Mouse (Mus musculus): Measurements from ENCODE around the gene Fars2. TPM values are rescaled to one million over a fixed set of nuclear protein-coding genes. Genes with fewer than 3 reads are reported as not detected.

Fars2 gene
- total and polyA plus RNA-seq, 3 experiments: 32.0 to 57.6 (median 54.6) TPM

GRCm38 (mm10) chr13:36283545-36284067, 166.4 kb downstream of the Fars2 start:
- no peak overlapping the region for H3K4me3 ChIP-seq (ENCODE audit: low read depth, low read length)
- ATAC-seq (ENCODE audit: extremely low read depth, insufficient number of reproducible peaks, low FRiP score, poor library complexity, severe bottlenecking) (no peak), DNase-seq (ENCODE audit: low spot score) (no peak)
- H3K9me3 ChIP-seq (replicated peaks): no peaks in the 10 kb centered on the region
- H3K4me1 ChIP-seq (ENCODE audit: insufficient read depth, low read depth, low read length): peaks cover 11% of the 10 kb centered on the region
- TF ChIP-seq GATA1 (IDR thresholded peaks at IDR 0.05; ENCODE audit: borderline replicate concordance, low read length) (no peak), CTCF (IDR thresholded peaks at IDR 0.05; ENCODE audit: low read depth, low read length) (no peak), POLR2AphosphoS5 (IDR thresholded peaks at IDR 0.05; ENCODE audit: insufficient replicate concordance, low read depth, low read length) (no peak)
- H3K36me3 ChIP-seq (replicated peaks): peaks cover 10% of the 10 kb centered on the region
- no peaks in the 10 kb centered on the region for H3K27me3 ChIP-seq (ENCODE audit: insufficient read depth, low read length)

- Histone ChIP-seq H3K4me1 (ENCODE audit: insufficient read depth, low read depth, low read length) (peaks cover 11% of the 10 kb centered on the region), H3K36me3 (replicated peaks) (peaks cover 10% of the 10 kb centered on the region), H3K4me3 (ENCODE audit: low read depth, low read length) (no peak overlapping the region), H3K27me3 (ENCODE audit: insufficient read depth, low read length) (no peaks in the 10 kb centered on the region), H3K9me3 (replicated peaks) (no peaks in the 10 kb centered on the region)
- TF ChIP-seq CTCF (IDR thresholded peaks at IDR 0.05; ENCODE audit: low read depth, low read length): no peak
- TF ChIP-seq GATA2 (IDR thresholded peaks at IDR 0.05; ENCODE audit: borderline replicate concordance, low read depth, low read length): no peak
- no peak for TF ChIP-seq GATA1 (IDR thresholded peaks at IDR 0.05; ENCODE audit: borderline replicate concordance, low read length)
- TF ChIP-seq TAL1 (conservative IDR thresholded peaks at IDR 0.05; ENCODE audit: low read depth, low read length): no peak
- TF ChIP-seq POLR2AphosphoS5 (IDR thresholded peaks at IDR 0.05; ENCODE audit: insufficient replicate concordance, low read depth, low read length): no peak
- ATAC-seq (ENCODE audit: extremely low read depth, insufficient number of reproducible peaks, low FRiP score, poor library complexity, severe bottlenecking) (no peak), DNase-seq (ENCODE audit: low spot score) (no peak)
These were observed 166.9 kb downstream of the Fars2 start for GRCm38 (mm10) chr13:36284097-36284496.

GRCm38 (mm10) chr13:36285235-36285634, 168.0 kb downstream of the Fars2 start:
- peaks cover 9% of the 10 kb centered on the region for H3K36me3 ChIP-seq (replicated peaks)
- ATAC-seq (ENCODE audit: extremely low read depth, insufficient number of reproducible peaks, low FRiP score, poor library complexity, severe bottlenecking) (no peak), DNase-seq (ENCODE audit: low spot score) (no peak)
- TF ChIP-seq GATA1 (IDR thresholded peaks at IDR 0.05; ENCODE audit: borderline replicate concordance, low read length) (no peak), CTCF (IDR thresholded peaks at IDR 0.05; ENCODE audit: low read depth, low read length) (no peak), TAL1 (conservative IDR thresholded peaks at IDR 0.05; ENCODE audit: low read depth, low read length) (no peak), GATA2 (IDR thresholded peaks at IDR 0.05; ENCODE audit: borderline replicate concordance, low read depth, low read length) (no peak), POLR2AphosphoS5 (IDR thresholded peaks at IDR 0.05; ENCODE audit: insufficient replicate concordance, low read depth, low read length) (no peak)
- H3K27me3 ChIP-seq (ENCODE audit: insufficient read depth, low read length): no peaks in the 10 kb centered on the region
- peaks cover 11% of the 10 kb centered on the region for H3K4me1 ChIP-seq (ENCODE audit: insufficient read depth, low read depth, low read length)
- H3K9me3 ChIP-seq (replicated peaks): no peaks in the 10 kb centered on the region
- no peak overlapping the region for H3K4me3 ChIP-seq (ENCODE audit: low read depth, low read length)

GRCm38 (mm10) chr13:36293511-36293910, 176.3 kb downstream of the Fars2 start:
- peaks cover 26% of the 10 kb centered on the region for H3K36me3 ChIP-seq (replicated peaks)
- H3K27me3 ChIP-seq (ENCODE audit: insufficient read depth, low read length): no peaks in the 10 kb centered on the region
- no peak overlapping the region for H3K4me3 ChIP-seq (ENCODE audit: low read depth, low read length)
- no peaks in the 10 kb centered on the region for H3K4me1 ChIP-seq (ENCODE audit: insufficient read depth, low read depth, low read length)
- TF ChIP-seq CTCF (IDR thresholded peaks at IDR 0.05; ENCODE audit: low read depth, low read length) (no peak), TAL1 (conservative IDR thresholded peaks at IDR 0.05; ENCODE audit: low read depth, low read length) (no peak), GATA2 (IDR thresholded peaks at IDR 0.05; ENCODE audit: borderline replicate concordance, low read depth, low read length) (no peak), GATA1 (IDR thresholded peaks at IDR 0.05; ENCODE audit: borderline replicate concordance, low read length) (no peak), POLR2AphosphoS5 (IDR thresholded peaks at IDR 0.05; ENCODE audit: insufficient replicate concordance, low read depth, low read length) (no peak)
- H3K9me3 ChIP-seq (replicated peaks): no peaks in the 10 kb centered on the region
- DNase-seq (ENCODE audit: low spot score) (no peak), ATAC-seq (ENCODE audit: extremely low read depth, insufficient number of reproducible peaks, low FRiP score, poor library complexity, severe bottlenecking) (no peak)

GRCm38 (mm10) chr13:36294503-36294902, 177.3 kb downstream of the Fars2 start:
- H3K4me3 ChIP-seq (ENCODE audit: low read depth, low read length): no peak overlapping the region
- TF ChIP-seq POLR2AphosphoS5 (IDR thresholded peaks at IDR 0.05; ENCODE audit: insufficient replicate concordance, low read depth, low read length): no peak
- TF ChIP-seq TAL1 (conservative IDR thresholded peaks at IDR 0.05; ENCODE audit: low read depth, low read length): no peak
- TF ChIP-seq GATA1 (IDR thresholded peaks at IDR 0.05; ENCODE audit: borderline replicate concordance, low read length): no peak
- no peaks in the 10 kb centered on the region for H3K9me3 ChIP-seq (replicated peaks)
- H3K36me3 ChIP-seq (replicated peaks): peaks cover 24% of the 10 kb centered on the region
- DNase-seq (ENCODE audit: low spot score) (no peak), ATAC-seq (ENCODE audit: extremely low read depth, insufficient number of reproducible peaks, low FRiP score, poor library complexity, severe bottlenecking) (no peak)
- H3K4me1 ChIP-seq (ENCODE audit: insufficient read depth, low read depth, low read length): no peaks in the 10 kb centered on the region
- no peaks in the 10 kb centered on the region for H3K27me3 ChIP-seq (ENCODE audit: insufficient read depth, low read length)

DNA sequence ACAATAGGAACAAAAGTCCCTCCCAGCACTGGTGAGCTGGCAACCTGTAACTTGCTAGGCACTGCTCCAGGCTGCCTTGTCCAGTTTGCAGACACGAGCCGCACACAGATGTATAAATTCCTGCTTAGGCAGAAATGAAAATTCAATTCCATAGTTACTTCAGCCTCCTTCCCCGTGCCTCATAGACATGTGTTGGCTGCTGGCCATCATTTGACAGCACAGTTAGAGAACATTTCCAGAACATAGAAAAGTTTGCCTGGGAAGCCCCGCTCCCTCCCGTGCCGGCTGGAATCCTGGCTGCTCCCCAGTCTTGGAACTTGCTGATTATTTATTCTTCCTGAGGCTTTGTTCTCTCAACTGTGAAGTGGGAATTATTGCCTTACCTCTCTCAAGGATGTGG, 178.6 kb downstream of the Fars2 start:
- no peak for DNase-seq (ENCODE audit: low spot score)
- TF ChIP-seq GATA2 (IDR thresholded peaks at IDR 0.05; ENCODE audit: borderline replicate concordance, low read depth, low read length) (no peak), POLR2AphosphoS5 (IDR thresholded peaks at IDR 0.05; ENCODE audit: insufficient replicate concordance, low read depth, low read length) (no peak), GATA1 (IDR thresholded peaks at IDR 0.05; ENCODE audit: borderline replicate concordance, low read length) (no peak), TAL1 (conservative IDR thresholded peaks at IDR 0.05; ENCODE audit: low read depth, low read length) (no peak), CTCF (IDR thresholded peaks at IDR 0.05; ENCODE audit: low read depth, low read length) (no peak)
- no peaks in the 10 kb centered on the region for H3K9me3 ChIP-seq (replicated peaks)

More for the DNA sequence above, 178.6 kb downstream of the Fars2 start:
- H3K36me3 ChIP-seq (replicated peaks): peaks cover 23% of the 10 kb centered on the region
- no peaks in the 10 kb centered on the region for H3K4me1 ChIP-seq (ENCODE audit: insufficient read depth, low read depth, low read length)
- no peak overlapping the region for H3K4me3 ChIP-seq (ENCODE audit: low read depth, low read length)
- no peaks in the 10 kb centered on the region for H3K27me3 ChIP-seq (ENCODE audit: insufficient read depth, low read length)
- no peak for ATAC-seq (ENCODE audit: extremely low read depth, insufficient number of reproducible peaks, low FRiP score, poor library complexity, severe bottlenecking)
